Mouse (Mus musculus): ENCODE data around the gene Acad8. TPM values are rescaled to one million over a fixed set of nuclear protein-coding genes. Genes with fewer than 3 reads are reported as not detected.

Gene Acad8
- 18.5 TPM for polyA plus RNA-seq (2012; fragmentation: generic; extraction: Trizol)

DNA sequence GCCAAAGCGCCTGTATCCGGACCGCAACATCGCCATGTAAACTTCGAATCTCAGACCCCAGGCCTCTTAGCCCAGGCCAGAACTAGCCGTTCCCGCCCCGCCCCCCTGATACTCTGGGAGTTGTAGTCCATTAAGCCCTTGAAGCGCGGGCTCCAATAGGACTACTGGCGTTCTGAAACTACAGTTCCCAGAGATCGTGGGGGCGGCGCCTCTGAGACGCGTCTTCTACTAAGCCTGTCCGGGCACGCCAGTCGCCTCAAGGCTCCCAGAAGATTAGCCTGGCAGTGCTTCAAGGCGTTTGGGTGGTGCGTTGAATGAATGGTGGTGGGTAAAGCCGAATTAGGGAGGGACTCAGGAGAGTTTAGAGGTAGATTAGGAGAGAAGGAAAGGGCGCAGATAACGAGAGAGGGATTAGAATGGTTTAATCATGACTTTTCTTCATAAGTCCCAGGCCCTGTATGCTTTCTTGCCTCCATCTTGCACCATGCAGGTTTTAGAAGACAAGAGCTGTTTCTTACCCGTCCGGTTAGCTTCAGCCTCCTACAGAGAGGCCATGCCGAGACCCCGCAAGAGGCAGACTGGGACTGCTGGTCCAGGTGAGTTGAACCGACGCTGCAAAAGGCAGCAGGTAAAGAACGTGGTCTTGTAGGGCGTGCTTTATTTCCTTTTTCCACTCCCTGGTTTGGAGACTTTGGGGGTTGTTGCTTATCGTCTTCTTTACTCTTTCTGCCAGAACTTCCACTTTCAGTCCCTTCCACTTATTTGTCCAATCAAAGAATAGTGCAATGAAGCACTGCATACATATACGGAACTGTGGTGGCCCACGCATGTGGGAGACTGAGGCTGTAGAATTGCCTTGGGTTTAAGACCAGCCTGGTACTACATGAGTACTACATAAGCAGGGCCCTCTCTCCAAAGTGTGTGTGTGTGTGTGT is at the start of gene Acad8, which contains the start of gene Thyn1:
Gene Acad8 (minus strand): TSS at position 106 of the 935 bp plus-strand sequence.
Gene Thyn1 (plus strand): TSS at position 250 of the 935 bp plus-strand sequence.
- peak within 1 kb of the TSS; percentile 82 for H3K4me2 ChIP-seq (ENCODE audit: low read depth)
- H3K4me3 ChIP-seq = peak within 1 kb of the TSS; percentile 94
- TF ChIP-seq POLR2AphosphoS2 (IDR thresholded peaks at IDR 0.05; ENCODE audit: insufficient read length, low read depth) = peak; percentile 74
- no peak for TF ChIP-seq TCF12 (IDR thresholded peaks at IDR 0.05; ENCODE audit: insufficient read depth, poor library complexity, severe bottlenecking)
- peak; percentile 62; the same call in 1 of the 2 replicates for TF ChIP-seq CEBPB (IDR thresholded peaks at IDR 0.05; ENCODE audit: insufficient read depth, poor library complexity, severe bottlenecking)
- peak; percentile 76 for TF ChIP-seq POLR2A (IDR thresholded peaks at IDR 0.05; ENCODE audit: insufficient read length, low read depth)
- no peak for TF ChIP-seq MYOG (IDR thresholded peaks at IDR 0.05; ENCODE audit: control insufficient read depth in 1 of 3, insufficient read depth in 1 of 3, insufficient read length in 2 of 3, low read depth in 2 of 3)
- H3ac ChIP-seq (ENCODE audit: control insufficient read depth, insufficient read length) = peak within 1 kb of the TSS; percentile 77
- H3K27me3 ChIP-seq (ENCODE audit: control insufficient read depth, insufficient read depth, insufficient read length) = no peaks in the 10 kb centered on the region
- H3K79me2 ChIP-seq (ENCODE audit: control insufficient read depth, insufficient read depth) = peaks cover 40% of the 10 kb centered on the region
- H3K36me3 ChIP-seq (ENCODE audit: control insufficient read depth, insufficient read depth) = peaks cover 7% of the 10 kb centered on the region

DNA sequence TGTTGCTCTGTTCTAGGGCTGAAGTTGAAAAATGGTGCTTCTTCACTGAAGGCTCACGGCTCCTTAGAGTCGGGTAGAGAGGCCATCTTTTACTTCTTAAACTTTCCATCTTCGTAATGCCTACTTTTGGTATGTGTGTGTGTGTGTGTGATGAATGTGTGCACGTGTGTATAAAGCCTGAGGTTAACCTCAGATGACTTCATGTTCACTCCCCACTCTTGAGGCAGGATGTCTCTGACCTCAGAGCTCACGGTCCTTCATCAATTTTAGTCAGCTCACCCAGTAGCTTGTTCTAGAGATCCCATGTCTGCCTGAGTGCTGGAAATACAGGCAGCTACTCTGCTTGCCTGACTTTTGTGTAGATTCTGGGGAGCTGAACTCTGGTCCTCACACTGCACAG is 44.5 kb upstream of the Acad8 start:
- peaks cover 23% of the 10 kb centered on the region for H3K36me3 ChIP-seq (ENCODE audit: control insufficient read depth, insufficient read depth)
- H3ac ChIP-seq (ENCODE audit: control insufficient read depth, insufficient read length) = no peak overlapping the region
- TF ChIP-seq POLR2A (IDR thresholded peaks at IDR 0.05; ENCODE audit: insufficient read length, low read depth) (no peak), TCF12 (IDR thresholded peaks at IDR 0.05; ENCODE audit: insufficient read depth, poor library complexity, severe bottlenecking) (no peak), POLR2AphosphoS2 (IDR thresholded peaks at IDR 0.05; ENCODE audit: insufficient read length, low read depth) (no peak), TCF3 (IDR thresholded peaks at IDR 0.05; ENCODE audit: insufficient read length, low read depth) (no peak), REST (IDR thresholded peaks at IDR 0.05; ENCODE audit: insufficient read depth, insufficient read length) (no peak), MAX (IDR thresholded peaks at IDR 0.05; ENCODE audit: low read depth) (no peak), SRF (IDR thresholded peaks at IDR 0.05; ENCODE audit: control insufficient read depth, insufficient read length, low read depth) (no peak), USF1 (IDR thresholded peaks at IDR 0.05; ENCODE audit: low read depth) (no peak), MYOD1 (IDR thresholded peaks at IDR 0.05; ENCODE audit: control insufficient read depth in 1 of 3, insufficient read length in 2 of 3, low read depth in 2 of 3) (no peak)
- no peaks in the 10 kb centered on the region for H3K79me2 ChIP-seq (ENCODE audit: control insufficient read depth, insufficient read depth)
- no peak overlapping the region for H3K4me2 ChIP-seq (ENCODE audit: low read depth)
- H3K27me3 ChIP-seq (ENCODE audit: control insufficient read depth, insufficient read depth, insufficient read length) = no peaks in the 10 kb centered on the region
- H3K4me3 ChIP-seq = no peak overlapping the region

DNA sequence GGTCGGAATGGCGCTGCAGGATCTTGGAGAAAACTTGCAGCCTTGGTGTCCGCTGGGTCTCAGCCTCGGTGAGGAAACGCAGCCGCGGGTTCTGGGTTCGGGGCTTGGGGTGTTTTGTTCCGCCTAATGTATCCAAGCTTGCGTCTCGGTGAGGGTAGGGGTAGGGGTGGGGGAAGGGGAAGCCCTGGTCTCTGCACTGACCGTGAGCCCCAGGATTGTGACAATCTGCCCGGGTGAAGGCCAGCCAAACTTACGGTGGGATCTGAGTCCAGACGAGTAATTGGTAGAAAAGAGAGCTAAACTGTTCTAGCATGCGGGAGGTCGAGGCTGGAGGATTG is 31.4 kb upstream of the Acad8 start:
- peak overlapping the region; percentile 85 for H3ac ChIP-seq (ENCODE audit: control insufficient read depth, insufficient read length)
- H3K36me3 ChIP-seq (ENCODE audit: control insufficient read depth, insufficient read depth) = no peaks in the 10 kb centered on the region
- TF ChIP-seq POLR2A (IDR thresholded peaks at IDR 0.05; ENCODE audit: insufficient read length, low read depth) = no peak
- no peaks in the 10 kb centered on the region for H3K27me3 ChIP-seq (ENCODE audit: control insufficient read depth, insufficient read depth, insufficient read length)
- peaks cover 79% of the 10 kb centered on the region for H3K79me2 ChIP-seq (ENCODE audit: control insufficient read depth, insufficient read depth)
- peak overlapping the region; percentile 59 for H3K4me3 ChIP-seq
- H3K4me2 ChIP-seq (ENCODE audit: low read depth) = peak overlapping the region; percentile 81

DNA sequence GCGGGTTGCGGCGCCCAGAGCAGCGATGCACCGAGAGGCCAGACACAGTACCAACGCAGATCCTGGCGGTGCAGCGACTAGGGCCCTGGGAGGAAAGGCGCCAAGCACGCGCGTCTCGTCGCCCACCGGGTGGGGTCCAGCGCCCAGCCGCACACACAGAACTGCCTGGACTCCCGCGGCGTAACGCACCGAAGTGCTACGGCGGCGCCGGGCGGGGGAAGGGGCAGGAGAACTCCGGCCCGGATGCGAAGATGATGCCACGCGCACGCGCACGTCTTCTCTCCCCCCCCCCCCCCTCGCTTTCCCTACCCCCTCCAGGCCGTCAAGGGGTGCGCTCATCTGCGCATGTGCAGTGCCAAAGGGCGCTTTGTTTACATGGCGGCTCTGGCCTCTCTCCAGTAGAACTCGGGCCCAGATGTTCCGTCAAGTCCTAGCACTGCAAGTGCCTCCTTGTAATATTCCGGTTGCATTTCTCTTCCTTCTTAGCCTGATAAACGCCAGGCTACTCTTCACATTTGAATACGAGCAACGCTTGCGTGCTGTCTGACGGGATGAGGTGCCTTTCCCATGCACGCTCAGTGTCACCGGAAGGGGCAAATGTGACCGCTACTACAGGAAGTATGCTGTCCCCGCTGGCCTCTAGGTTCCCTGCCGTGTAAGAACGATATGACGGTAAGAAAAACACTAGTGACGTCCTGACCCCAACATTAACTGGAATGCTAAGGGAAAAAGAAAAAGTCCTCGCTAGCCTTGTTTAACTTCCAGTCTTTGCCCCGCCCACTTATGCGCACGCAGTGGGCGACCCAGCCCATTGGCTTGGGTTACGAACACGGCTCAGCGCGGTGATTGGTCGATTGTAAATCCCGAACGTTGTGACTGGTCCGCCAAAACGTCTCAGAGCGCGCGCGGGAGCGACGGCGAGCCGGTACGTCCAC is 30.7 kb upstream of the Acad8 start, which contains the start of the genes Vps26b and Ncapd3:
Gene Vps26b (minus strand): TSS at position 238 of the 935 bp plus-strand sequence.
Gene Ncapd3 (plus strand): TSS at position 348 of the 935 bp plus-strand sequence.
- peak within 1 kb of the TSS; percentile 81 for H3K4me2 ChIP-seq (ENCODE audit: low read depth)
- TF ChIP-seq CEBPB (IDR thresholded peaks at IDR 0.05; ENCODE audit: insufficient read depth, poor library complexity, severe bottlenecking) (no peak), SRF (IDR thresholded peaks at IDR 0.05; ENCODE audit: control insufficient read depth, insufficient read length, low read depth) (peak; percentile 58), E2F4 (IDR thresholded peaks at IDR 0.05; ENCODE audit: insufficient read depth) (peak; percentile 90), TCF12 (IDR thresholded peaks at IDR 0.05; ENCODE audit: insufficient read depth, poor library complexity, severe bottlenecking) (no peak), USF1 (IDR thresholded peaks at IDR 0.05; ENCODE audit: low read depth) (no peak), MYOG (IDR thresholded peaks at IDR 0.05; ENCODE audit: control insufficient read depth in 1 of 3, insufficient read depth in 1 of 3, insufficient read length in 2 of 3, low read depth in 2 of 3) (peak in 1 of 3 experiments; percentile 18), TCF3 (IDR thresholded peaks at IDR 0.05; ENCODE audit: insufficient read length, low read depth) (no peak), POLR2A (IDR thresholded peaks at IDR 0.05; ENCODE audit: insufficient read length, low read depth) (peak; percentile 95), MAX (IDR thresholded peaks at IDR 0.05; ENCODE audit: low read depth) (no peak), MYOD1 (IDR thresholded peaks at IDR 0.05; ENCODE audit: control insufficient read depth in 1 of 3, insufficient read length in 2 of 3, low read depth in 2 of 3) (peak in 1 of 3 experiments; percentile 9), REST (IDR thresholded peaks at IDR 0.05; ENCODE audit: insufficient read depth, insufficient read length) (peak; percentile 1), POLR2AphosphoS2 (IDR thresholded peaks at IDR 0.05; ENCODE audit: insufficient read length, low read depth) (peak; percentile 93)
- no peaks in the 10 kb centered on the region for H3K36me3 ChIP-seq (ENCODE audit: control insufficient read depth, insufficient read depth)
- H3ac ChIP-seq (ENCODE audit: control insufficient read depth, insufficient read length) = peak within 1 kb of the TSS; percentile 85
- peaks cover 79% of the 10 kb centered on the region for H3K79me2 ChIP-seq (ENCODE audit: control insufficient read depth, insufficient read depth)
- peak within 1 kb of the TSS; percentile 59 for H3K4me3 ChIP-seq
- H3K27me3 ChIP-seq (ENCODE audit: control insufficient read depth, insufficient read depth, insufficient read length) = no peaks in the 10 kb centered on the region
